Mouse (Mus musculus) embryonic facial prominence, embryonic 11.5 days (tissue): Measurements from ENCODE around the gene Hjurp. TPM values are rescaled to one million over a fixed set of nuclear protein-coding genes. Genes with fewer than 3 reads are reported as not detected.

Source experiments
- polyA plus RNA-seq: library from polyadenylated mRNA; unstranded; fragments of >200 nt; fragmentation: Nextera tagmentation; extraction: Ambion mirVana; gene quantifications from 2 replicates; pipeline ENCODE4 v1.2.1, GENCODE M21; 2014

Hjurp gene
- polyA plus RNA-seq, 1 experiment from 2014 or later = 139 TPM

Other genes starting within 250 kb of the Hjurp start
- gene Ugt1a10, start 222.2 kb downstream of the Hjurp start, polyA plus RNA-seq = not detected in 2 replicates
- not detected in 2 replicates for gene Ugt1a9, start 206.8 kb downstream of the Hjurp start, polyA plus RNA-seq
- not detected in 2 replicates for gene Ugt1a8, start 189.8 kb downstream of the Hjurp start, polyA plus RNA-seq
- 0.77 and 0.84 TPM in 2 replicates for gene Ugt1a7c, start 182.6 kb downstream of the Hjurp start, polyA plus RNA-seq
- not detected in 2 replicates for gene Ugt1a6b, start 174.4 kb downstream of the Hjurp start, polyA plus RNA-seq
- 0.48 and 0.56 TPM in 2 replicates for gene Ugt1a6a, start 142.8 kb downstream of the Hjurp start, polyA plus RNA-seq
- 0.13 TPM in 1 of 2 replicates, not detected in the other for gene Ugt1a5, start 111.6 kb downstream of the Hjurp start, polyA plus RNA-seq
- gene Ugt1a2, start 77.0 kb downstream of the Hjurp start, polyA plus RNA-seq = not detected in 2 replicates
- 12.0 and 16.3 TPM in 2 replicates for gene Dnajb3, start 71.9 kb downstream of the Hjurp start, polyA plus RNA-seq
- gene Ugt1a1, start 65.7 kb downstream of the Hjurp start, polyA plus RNA-seq = not detected in 2 replicates
- 1.00 and 1.7 TPM in 2 replicates for gene Mroh2a, start 50.6 kb downstream of the Hjurp start, polyA plus RNA-seq
- not detected in 2 replicates for gene Trpm8, start within 50 bp of the Hjurp start, polyA plus RNA-seq
- gene Spp2, start 129.3 kb upstream of the Hjurp start, polyA plus RNA-seq = 0.63 TPM in 1 of 2 replicates, not detected in the other
- not detected in 2 replicates for gene Glrp1, start 232.4 kb upstream of the Hjurp start, polyA plus RNA-seq